Mouse (Mus musculus) ES-Bruce4 (cell line): ENCODE results near the gene Bpgm. TPM values are rescaled to one million over a fixed set of nuclear protein-coding genes. Genes with fewer than 3 reads are reported as not detected.

Source experiments
- H3K27ac ChIP-seq: 2 replicates; pipeline ENCODE4 v1.5.1; 2012; ENCODE audit warnings: low read length, inconsistent platforms; ENCODE audit not compliant: insufficient read depth
- H3K27me3 ChIP-seq: 2 replicates; pipeline ENCODE4 v1.6.1; 2012; ENCODE audit warnings: mild to moderate bottlenecking, low read length, inconsistent platforms; ENCODE audit not compliant: control insufficient read depth, poor library complexity, insufficient read depth, severe bottlenecking
- H3K36me3 ChIP-seq: 2 replicates; pipeline ENCODE4 v1.6.1; 2012; ENCODE audit warnings: inconsistent platforms, mild to moderate bottlenecking, low read length, moderate library complexity; ENCODE audit not compliant: control insufficient read depth, poor library complexity, insufficient read depth, severe bottlenecking
- H3K4me1 ChIP-seq: one replicate; pipeline ENCODE4 v1.8.1; 2011; ENCODE audit warnings: low read length; ENCODE audit not compliant: control insufficient read depth, insufficient read depth
- H3K4me3 ChIP-seq: 2 replicates; pipeline ENCODE4 v1.5.1; 2011; ENCODE audit warnings: low read depth, mild to moderate bottlenecking, low read length
- H3K9ac ChIP-seq: 2 replicates; pipeline ENCODE4 v1.6.1; 2012; ENCODE audit warnings: low read depth, mild to moderate bottlenecking, inconsistent platforms; ENCODE audit not compliant: poor library complexity, severe bottlenecking
- H3K9me3 ChIP-seq: replicated peaks from 2 replicates; pipeline ENCODE4 v1.6.1; 2012; ENCODE audit warnings: mild to moderate bottlenecking, low read length, inconsistent platforms; ENCODE audit not compliant: control insufficient read depth, poor library complexity, insufficient read depth, severe bottlenecking
- CTCF ChIP-seq: IDR thresholded peaks from one replicate; pipeline ENCODE4 v1.8.1; 2011; ENCODE audit warnings: low read depth, low read length
- EP300 ChIP-seq: IDR thresholded peaks from 2 replicates; pipeline ENCODE4 v1.6.1; 2011; ENCODE audit warnings: low read depth, low read length; ENCODE audit not compliant: insufficient read depth
- POLR2A ChIP-seq: IDR thresholded peaks from one replicate; pipeline ENCODE4 v1.8.1; 2011; ENCODE audit warnings: low read length; ENCODE audit not compliant: insufficient read depth
- polyA plus RNA-seq: library from polyadenylated mRNA; stranded (reverse); fragments of >200 nt; gene quantifications from 2 replicates; pipeline ENCODE4 v1.2.4, GENCODE M21; 2011; ENCODE audit warnings: low read depth; ENCODE audit not compliant: missing spikeins, insufficient read depth, insufficient read length

Gene Bpgm
- polyA plus RNA-seq, 1 experiment: 24.0 TPM

- H3K4me1 ChIP-seq: no peaks in the 10 kb centered on the region
- no peak for TF ChIP-seq POLR2A
- no peak for TF ChIP-seq CTCF
- no peak overlapping the region for H3K4me3 ChIP-seq
- no peaks in the 10 kb centered on the region for H3K27me3 ChIP-seq
- no peak overlapping the region for H3K9ac ChIP-seq
- H3K36me3 ChIP-seq: no peaks in the 10 kb centered on the region
- no peaks in the 10 kb centered on the region for H3K9me3 ChIP-seq
- no peak overlapping the region for H3K27ac ChIP-seq
These were observed 34.3 kb downstream of the Bpgm start for GRCm38 (mm10) chr6:34510277-34510676.

DNA sequence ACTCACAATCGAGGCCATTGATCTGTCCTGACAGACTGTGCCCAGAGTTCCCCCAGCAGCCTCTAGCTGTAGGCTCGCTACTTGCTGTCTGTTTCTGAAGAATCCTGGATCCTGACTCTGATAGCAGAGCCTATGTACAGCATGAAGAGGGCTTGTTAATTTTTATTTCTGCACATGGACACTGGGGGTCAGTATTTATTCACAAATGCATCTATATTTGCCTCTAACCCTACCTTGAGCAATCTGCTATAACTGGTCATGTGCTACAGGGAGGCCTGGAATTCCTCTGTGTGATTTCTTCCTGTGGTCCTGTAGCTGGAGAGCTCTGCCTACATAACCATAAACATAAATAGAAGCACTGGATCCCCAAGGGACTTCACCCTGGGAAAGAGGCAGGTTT is 35.4 kb downstream of the Bpgm start:
- Histone ChIP-seq H3K27ac (no peak overlapping the region), H3K4me1 (no peaks in the 10 kb centered on the region), H3K4me3 (no peak overlapping the region), H3K27me3 (no peaks in the 10 kb centered on the region), H3K9me3 (no peaks in the 10 kb centered on the region), H3K36me3 (no peaks in the 10 kb centered on the region), H3K9ac (no peak overlapping the region)
- TF ChIP-seq EP300 (no peak), CTCF (peak; percentile 8)

DNA sequence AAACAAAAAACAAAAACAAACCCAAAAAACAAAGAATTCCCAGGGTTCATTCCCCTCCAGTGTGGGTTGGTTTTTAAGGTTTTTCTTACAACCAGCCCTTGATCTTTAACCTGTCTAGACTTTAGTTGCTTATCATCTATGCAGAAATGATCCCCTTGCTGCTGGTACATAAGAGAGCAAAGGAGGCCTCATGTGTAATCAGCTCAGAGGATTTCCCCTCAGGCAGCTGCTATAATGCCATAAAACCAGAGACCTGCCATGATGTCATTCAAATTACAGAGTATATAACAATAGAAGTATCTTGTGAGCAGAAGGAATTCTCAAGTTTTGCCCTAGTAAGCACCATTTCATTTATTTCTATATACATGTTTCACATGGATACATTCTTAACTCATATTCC is 36.7 kb downstream of the Bpgm start:
- Histone ChIP-seq H3K27me3 (no peaks in the 10 kb centered on the region), H3K4me3 (no peak overlapping the region), H3K4me1 (no peaks in the 10 kb centered on the region), H3K9me3 (no peaks in the 10 kb centered on the region), H3K9ac (no peak overlapping the region), H3K36me3 (no peaks in the 10 kb centered on the region), H3K27ac (no peak overlapping the region)
- TF ChIP-seq POLR2A (no peak), EP300 (no peak), CTCF (no peak)

DNA sequence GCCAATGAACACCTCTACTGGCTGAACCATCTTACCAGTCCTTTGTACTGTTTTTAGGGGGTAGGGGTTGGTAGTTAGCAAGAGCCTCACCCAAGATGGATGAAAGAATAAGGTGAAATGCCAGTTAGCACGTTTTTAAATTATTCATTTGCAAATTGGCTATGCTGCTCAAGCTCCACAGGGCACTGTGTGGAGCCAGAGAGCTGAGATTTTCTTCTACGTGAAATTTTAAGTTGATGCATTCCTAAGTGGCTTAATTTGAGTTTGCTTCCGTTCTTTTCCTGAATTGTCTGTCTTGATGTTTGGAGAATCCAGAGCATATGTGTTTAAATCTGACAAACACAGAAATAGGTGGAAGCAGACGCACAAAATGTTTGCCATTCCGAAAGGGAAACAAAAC is 38.6 kb downstream of the Bpgm start:
- H3K9me3 ChIP-seq: no peaks in the 10 kb centered on the region
- no peak overlapping the region for H3K9ac ChIP-seq
- no peaks in the 10 kb centered on the region for H3K27me3 ChIP-seq
- TF ChIP-seq CTCF: no peak
- TF ChIP-seq EP300: no peak
- no peak for TF ChIP-seq POLR2A
- no peaks in the 10 kb centered on the region for H3K4me1 ChIP-seq
- H3K36me3 ChIP-seq: no peaks in the 10 kb centered on the region
- H3K27ac ChIP-seq: no peak overlapping the region
- no peak overlapping the region for H3K4me3 ChIP-seq

DNA sequence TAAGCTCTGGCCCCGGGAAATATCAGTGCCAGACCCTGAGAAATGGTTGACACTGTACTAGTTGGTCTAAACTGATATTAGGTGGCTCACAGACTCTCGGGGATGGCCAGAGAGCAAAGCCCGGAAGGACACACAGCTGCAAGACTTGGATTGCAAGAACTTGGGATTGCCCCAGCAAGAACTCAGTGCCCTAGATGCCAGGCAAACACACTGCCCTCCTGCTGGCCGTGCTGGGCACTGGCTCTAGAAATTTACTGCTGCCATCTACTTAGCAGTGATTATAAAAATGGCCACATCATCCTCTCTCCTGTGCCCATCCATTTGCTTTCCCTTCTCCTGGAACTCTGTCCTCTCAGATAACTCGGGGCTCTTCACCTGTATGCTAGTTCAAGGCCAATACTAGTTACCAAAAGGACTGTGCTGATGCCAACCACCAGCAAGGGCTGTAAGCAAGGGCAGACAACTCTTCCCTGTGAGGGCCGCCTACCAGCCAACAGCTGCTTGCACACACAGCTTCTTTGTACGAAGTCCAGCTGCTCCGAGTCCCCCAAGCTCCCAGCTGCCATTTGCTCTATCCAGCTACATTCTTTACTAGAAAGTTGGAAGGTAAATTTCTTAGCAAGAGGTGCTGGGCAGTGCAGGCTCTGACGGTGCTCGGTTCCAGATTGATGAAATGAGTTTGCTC is 39.2 kb downstream of the Bpgm start:
- Histone ChIP-seq H3K4me3 (no peak overlapping the region), H3K9me3 (no peaks in the 10 kb centered on the region), H3K27me3 (no peaks in the 10 kb centered on the region), H3K9ac (no peak overlapping the region), H3K4me1 (no peaks in the 10 kb centered on the region), H3K27ac (no peak overlapping the region), H3K36me3 (no peaks in the 10 kb centered on the region)
- TF ChIP-seq EP300 (no peak), POLR2A (no peak), CTCF (no peak)

GRCm38 (mm10) chr6:34515783-34516099 is 39.7 kb downstream of the Bpgm start:
- no peak overlapping the region for H3K9ac ChIP-seq
- TF ChIP-seq EP300 (no peak), POLR2A (no peak), CTCF (no peak)
- H3K36me3 ChIP-seq: no peaks in the 10 kb centered on the region
- H3K27me3 ChIP-seq: no peaks in the 10 kb centered on the region
- H3K4me3 ChIP-seq: no peak overlapping the region
- H3K27ac ChIP-seq: no peak overlapping the region
- no peaks in the 10 kb centered on the region for H3K9me3 ChIP-seq
- H3K4me1 ChIP-seq: no peaks in the 10 kb centered on the region

DNA sequence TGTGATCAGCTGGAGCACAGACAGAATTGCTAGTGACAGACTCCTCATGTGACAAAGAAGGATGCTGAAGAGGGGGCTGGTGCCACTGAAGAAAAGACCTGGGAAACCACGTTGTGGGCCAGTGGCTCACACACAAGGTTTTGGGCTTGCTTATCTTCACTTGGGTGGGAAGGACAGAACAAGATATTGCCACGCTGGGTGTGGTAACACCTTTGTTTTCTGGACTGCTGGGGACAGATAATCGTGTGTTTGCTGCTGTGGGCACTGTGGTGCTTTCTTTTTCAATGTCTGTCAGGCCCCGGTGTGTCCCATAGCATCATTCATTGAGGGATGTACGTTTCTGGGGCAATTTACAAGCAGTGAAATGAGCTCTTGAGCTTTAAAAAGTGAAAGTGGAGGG is 41.7 kb downstream of the Bpgm start:
- Histone ChIP-seq H3K36me3 (no peaks in the 10 kb centered on the region), H3K4me1 (no peaks in the 10 kb centered on the region), H3K27ac (no peak overlapping the region), H3K4me3 (no peak overlapping the region), H3K9me3 (no peaks in the 10 kb centered on the region), H3K27me3 (no peaks in the 10 kb centered on the region), H3K9ac (no peak overlapping the region)
- TF ChIP-seq POLR2A (no peak), CTCF (no peak), EP300 (no peak)
